Mouse (Mus musculus): ENCODE measurements around the gene Ddx60. TPM values are rescaled to one million over a fixed set of nuclear protein-coding genes. Genes with fewer than 3 reads are reported as not detected.

Gene Ddx60
- polyA plus RNA-seq, 1 experiment, result 0.71 TPM

DNA sequence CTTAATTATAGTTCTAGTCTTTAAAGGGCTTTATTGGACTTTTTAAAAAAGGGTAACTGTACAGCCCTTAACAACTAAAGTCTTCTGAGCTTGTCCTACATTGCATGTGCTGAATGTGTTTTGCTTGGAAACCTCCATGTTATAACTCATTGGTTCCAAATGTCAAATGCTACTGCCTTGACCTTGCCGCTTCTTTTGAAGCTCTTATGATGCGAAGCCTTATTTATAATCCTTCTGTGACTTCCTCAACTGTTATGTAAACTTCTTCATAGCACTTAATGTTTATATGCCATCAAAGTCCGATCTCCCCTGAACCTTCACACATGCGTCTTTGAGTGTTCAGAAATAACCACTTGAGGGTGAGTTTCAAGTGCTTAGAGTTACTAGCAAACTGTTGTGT is 57.1 kb downstream of the Ddx60 start:
- Histone ChIP-seq H3K27ac (ENCODE audit: insufficient read depth, low read length) (no peak overlapping the region), H3K4me1 (ENCODE audit: control insufficient read depth, insufficient read depth, low read length) (peaks cover 4% of the 10 kb centered on the region), H3K4me3 (ENCODE audit: insufficient read depth, low read length) (no peak overlapping the region)
- TF ChIP-seq CTCF (IDR thresholded peaks at IDR 0.05; ENCODE audit: extremely low read depth, insufficient read depth, low read length) (no peak), POLR2A (IDR thresholded peaks at IDR 0.05; ENCODE audit: extremely low read depth, insufficient read depth, low read length) (no peak)

DNA sequence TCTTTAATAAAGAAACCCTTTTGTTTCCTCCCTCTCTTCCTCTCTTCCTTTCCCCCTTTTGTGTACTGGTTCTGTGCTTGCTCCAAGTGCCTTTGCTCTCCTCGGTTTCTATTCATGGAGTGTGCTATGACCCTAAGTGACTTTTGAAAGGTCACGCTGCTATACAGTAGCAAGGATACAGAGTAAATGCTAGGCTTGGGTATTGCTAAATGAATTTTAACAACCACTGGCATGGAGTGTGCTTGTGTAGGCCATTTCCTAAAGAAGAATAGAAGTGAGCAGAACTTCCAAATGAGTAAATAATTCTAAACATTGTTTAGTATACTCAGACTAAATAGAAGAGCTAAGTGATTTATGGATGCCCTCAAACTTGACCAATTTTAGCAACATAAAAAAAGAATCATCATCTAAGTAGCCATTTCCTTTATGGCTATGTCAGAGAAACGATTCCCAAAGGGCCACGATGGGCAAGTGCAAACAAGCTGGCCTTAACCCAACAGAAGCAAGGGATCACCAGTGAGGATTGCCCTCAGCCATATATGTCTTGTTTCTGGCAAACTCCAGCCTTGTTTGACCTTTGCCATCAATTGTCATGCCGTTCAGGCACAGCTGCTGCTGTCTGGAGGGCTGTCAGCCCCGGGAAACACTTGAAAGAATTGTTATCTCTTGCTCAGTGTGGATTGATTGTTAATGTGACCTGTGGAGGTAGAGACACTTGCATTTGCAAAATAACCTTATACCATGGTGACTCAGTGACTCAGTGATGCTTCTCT is 58.0 kb downstream of the Ddx60 start:
- peaks cover 4% of the 10 kb centered on the region for H3K4me1 ChIP-seq (ENCODE audit: control insufficient read depth, insufficient read depth, low read length)
- no peak overlapping the region for H3K27ac ChIP-seq (ENCODE audit: insufficient read depth, low read length)
- no peak overlapping the region for H3K4me3 ChIP-seq (ENCODE audit: insufficient read depth, low read length)
- TF ChIP-seq CTCF (IDR thresholded peaks at IDR 0.05; ENCODE audit: extremely low read depth, insufficient read depth, low read length), result no peak
- no peak for TF ChIP-seq POLR2A (IDR thresholded peaks at IDR 0.05; ENCODE audit: extremely low read depth, insufficient read depth, low read length)

DNA sequence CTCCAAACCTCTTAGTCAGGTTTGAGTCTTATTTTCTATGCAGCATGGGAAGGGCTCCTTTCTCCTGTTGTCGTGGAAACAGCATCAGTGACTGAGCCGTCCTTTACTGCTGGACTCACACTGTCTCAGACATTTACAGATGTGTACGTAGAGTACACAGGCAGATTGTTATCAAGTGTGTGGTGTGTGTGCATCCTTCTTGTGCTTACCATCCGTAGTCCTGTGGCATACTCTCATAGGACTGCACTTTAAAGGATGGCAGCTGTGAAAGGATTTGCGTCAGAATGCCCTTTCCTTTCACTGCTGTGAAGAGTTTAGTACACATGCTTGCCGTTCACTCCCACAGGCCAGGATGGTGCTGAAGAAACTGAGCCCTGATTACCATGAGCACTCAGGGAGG is 61.6 kb downstream of the Ddx60 start:
- Histone ChIP-seq H3K4me1 (ENCODE audit: control insufficient read depth, insufficient read depth, low read length) (peaks cover 4% of the 10 kb centered on the region), H3K4me3 (ENCODE audit: insufficient read depth, low read length) (no peak overlapping the region), H3K27ac (ENCODE audit: insufficient read depth, low read length) (no peak overlapping the region)
- TF ChIP-seq CTCF (IDR thresholded peaks at IDR 0.05; ENCODE audit: extremely low read depth, insufficient read depth, low read length) (no peak), POLR2A (IDR thresholded peaks at IDR 0.05; ENCODE audit: extremely low read depth, insufficient read depth, low read length) (no peak)

DNA sequence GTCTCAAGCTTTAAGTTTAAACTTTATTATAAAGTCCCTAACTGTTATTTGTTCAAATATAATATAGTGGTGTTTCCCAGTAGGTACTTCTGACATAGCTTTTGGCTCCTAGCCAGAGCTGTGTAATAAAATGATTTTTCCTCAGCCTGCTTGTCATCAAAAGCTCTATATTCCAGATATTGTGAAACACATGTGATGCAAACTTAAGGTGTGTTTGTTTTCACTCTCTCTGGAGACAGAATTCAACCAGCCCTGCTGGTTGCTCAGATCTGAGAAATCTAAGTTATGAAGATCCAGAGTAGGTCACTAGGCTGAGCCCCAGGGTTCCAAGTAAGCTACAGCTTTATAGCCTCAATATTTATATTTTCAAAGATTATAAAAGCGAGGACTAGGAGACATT is 64.9 kb downstream of the Ddx60 start:
- no peak overlapping the region for H3K27ac ChIP-seq (ENCODE audit: insufficient read depth, low read length)
- peaks cover 4% of the 10 kb centered on the region for H3K4me1 ChIP-seq (ENCODE audit: control insufficient read depth, insufficient read depth, low read length)
- no peak overlapping the region for H3K4me3 ChIP-seq (ENCODE audit: insufficient read depth, low read length)
- TF ChIP-seq POLR2A (IDR thresholded peaks at IDR 0.05; ENCODE audit: extremely low read depth, insufficient read depth, low read length) (no peak), CTCF (IDR thresholded peaks at IDR 0.05; ENCODE audit: extremely low read depth, insufficient read depth, low read length) (no peak)

DNA sequence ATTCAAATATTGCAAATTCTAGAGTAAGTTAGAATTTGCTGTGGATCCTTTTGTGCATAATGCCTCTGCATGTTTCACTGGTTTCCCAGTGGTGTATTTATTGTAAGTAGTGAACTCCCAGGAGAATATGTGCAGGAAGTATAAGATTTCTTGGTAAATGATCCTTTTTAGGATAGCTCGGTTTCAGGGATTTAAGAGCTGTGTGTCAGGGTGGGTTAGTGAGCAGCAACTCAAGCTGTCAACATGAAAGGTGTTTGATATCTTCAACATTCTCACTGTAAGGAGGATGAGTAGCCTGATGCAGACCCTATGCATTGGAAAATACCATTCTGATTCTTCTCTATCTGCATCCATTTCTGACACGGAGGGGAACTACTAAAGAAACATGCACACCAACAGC is 69.2 kb downstream of the Ddx60 start:
- Histone ChIP-seq H3K27ac (ENCODE audit: insufficient read depth, low read length) (no peak overlapping the region), H3K4me1 (ENCODE audit: control insufficient read depth, insufficient read depth, low read length) (no peaks in the 10 kb centered on the region), H3K4me3 (ENCODE audit: insufficient read depth, low read length) (no peak overlapping the region)
- TF ChIP-seq POLR2A (IDR thresholded peaks at IDR 0.05; ENCODE audit: extremely low read depth, insufficient read depth, low read length) (no peak), CTCF (IDR thresholded peaks at IDR 0.05; ENCODE audit: extremely low read depth, insufficient read depth, low read length) (no peak)

DNA sequence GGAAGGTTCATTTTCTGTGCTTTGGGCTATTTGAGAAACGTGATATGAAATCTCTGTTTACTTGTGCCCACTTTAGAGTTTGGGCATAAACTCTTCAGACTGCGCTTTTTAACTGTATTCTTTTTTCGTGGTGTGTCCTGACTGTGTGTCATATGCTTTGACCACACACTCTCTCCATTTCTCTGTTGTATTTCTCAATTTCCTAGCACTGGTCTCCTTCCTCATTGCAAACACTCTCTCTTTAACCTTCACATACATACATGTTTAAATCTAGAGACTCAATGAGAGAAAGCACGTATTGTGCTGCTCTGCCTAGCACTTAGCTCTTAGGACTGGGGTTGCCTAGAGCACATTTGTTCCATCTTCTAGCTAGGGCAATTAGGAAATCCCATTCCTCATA is 86.3 kb downstream of the Ddx60 start:
- H3K4me1 ChIP-seq (ENCODE audit: control insufficient read depth, insufficient read depth, low read length), result no peaks in the 10 kb centered on the region
- no peak overlapping the region for H3K4me3 ChIP-seq (ENCODE audit: insufficient read depth, low read length)
- no peak overlapping the region for H3K27ac ChIP-seq (ENCODE audit: insufficient read depth, low read length)
- no peak for TF ChIP-seq POLR2A (IDR thresholded peaks at IDR 0.05; ENCODE audit: extremely low read depth, insufficient read depth, low read length)
- no peak for TF ChIP-seq CTCF (IDR thresholded peaks at IDR 0.05; ENCODE audit: extremely low read depth, insufficient read depth, low read length)

DNA sequence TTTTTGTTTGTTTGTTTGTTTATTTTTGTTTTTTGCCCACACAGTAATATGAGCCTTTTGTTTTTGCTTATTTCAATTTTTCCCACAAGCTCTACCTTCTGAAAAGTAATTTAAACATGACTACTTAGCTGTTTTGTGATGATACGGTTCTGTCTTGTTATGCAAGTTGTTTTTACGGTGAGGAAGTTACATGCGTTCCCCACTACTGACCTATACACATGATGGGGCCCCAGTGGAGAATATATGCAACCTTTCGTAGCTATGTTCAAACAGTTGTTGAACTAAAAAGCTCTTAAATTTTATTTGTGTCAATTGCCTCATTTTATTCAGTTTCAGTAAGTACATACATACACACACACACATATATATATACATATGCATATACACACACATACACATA is 86.7 kb downstream of the Ddx60 start:
- H3K4me1 ChIP-seq (ENCODE audit: control insufficient read depth, insufficient read depth, low read length), result no peaks in the 10 kb centered on the region
- H3K27ac ChIP-seq (ENCODE audit: insufficient read depth, low read length), result no peak overlapping the region
- no peak overlapping the region for H3K4me3 ChIP-seq (ENCODE audit: insufficient read depth, low read length)
- no peak for TF ChIP-seq POLR2A (IDR thresholded peaks at IDR 0.05; ENCODE audit: extremely low read depth, insufficient read depth, low read length)
- TF ChIP-seq CTCF (IDR thresholded peaks at IDR 0.05; ENCODE audit: extremely low read depth, insufficient read depth, low read length), result no peak

DNA sequence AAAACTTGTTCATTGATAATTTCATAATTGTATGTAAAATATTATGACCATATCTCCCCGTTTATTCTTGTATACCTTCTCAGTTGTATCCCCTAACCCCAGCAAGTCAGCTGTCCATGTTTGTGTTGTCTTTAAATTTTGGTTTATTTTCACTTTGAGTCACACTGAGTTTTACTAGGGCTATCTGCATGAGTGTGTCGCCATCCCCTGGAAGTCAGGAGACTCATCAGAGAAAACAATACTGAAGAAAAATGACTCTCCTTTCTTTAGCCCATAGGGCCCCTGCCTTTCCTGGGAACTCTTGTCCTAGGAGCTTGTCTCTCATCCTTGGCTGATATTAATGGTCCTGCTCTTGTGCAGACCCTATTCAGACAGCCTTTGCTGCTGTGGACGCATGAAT is 106.5 kb downstream of the Ddx60 start:
- Histone ChIP-seq H3K27ac (ENCODE audit: insufficient read depth, low read length) (no peak overlapping the region), H3K4me3 (ENCODE audit: insufficient read depth, low read length) (no peak overlapping the region), H3K4me1 (ENCODE audit: control insufficient read depth, insufficient read depth, low read length) (no peaks in the 10 kb centered on the region)
- no peak for TF ChIP-seq POLR2A (IDR thresholded peaks at IDR 0.05; ENCODE audit: extremely low read depth, insufficient read depth, low read length)
- no peak for TF ChIP-seq CTCF (IDR thresholded peaks at IDR 0.05; ENCODE audit: extremely low read depth, insufficient read depth, low read length)

DNA sequence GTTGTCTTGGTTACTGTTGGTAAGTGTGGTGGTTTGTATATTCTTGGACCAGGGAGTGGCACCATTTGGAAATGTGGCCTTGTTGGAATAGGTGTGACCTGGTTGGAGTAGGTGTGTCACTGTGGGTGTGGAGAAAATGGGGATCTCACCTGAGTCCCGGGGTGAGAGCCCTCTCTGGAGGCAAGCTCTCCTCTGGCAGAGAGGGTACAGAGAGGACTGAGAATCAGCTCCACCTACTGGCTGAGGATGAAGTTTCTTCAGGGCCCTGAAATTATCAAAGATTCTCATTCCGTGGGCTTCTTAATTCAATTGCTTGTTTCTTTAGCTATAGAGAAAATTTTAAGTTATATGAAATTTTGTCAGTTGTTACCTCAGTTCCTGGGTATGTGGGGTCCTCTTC is 118.9 kb downstream of the Ddx60 start:
- TF ChIP-seq CTCF (IDR thresholded peaks at IDR 0.05; ENCODE audit: extremely low read depth, insufficient read depth, low read length) (no peak; the same call in 1 of the 2 replicates), POLR2A (IDR thresholded peaks at IDR 0.05; ENCODE audit: extremely low read depth, insufficient read depth, low read length) (no peak)
- H3K4me3 ChIP-seq (ENCODE audit: insufficient read depth, low read length), result no peak overlapping the region
- H3K27ac ChIP-seq (ENCODE audit: insufficient read depth, low read length), result no peak overlapping the region
- H3K4me1 ChIP-seq (ENCODE audit: control insufficient read depth, insufficient read depth, low read length), result no peaks in the 10 kb centered on the region

DNA sequence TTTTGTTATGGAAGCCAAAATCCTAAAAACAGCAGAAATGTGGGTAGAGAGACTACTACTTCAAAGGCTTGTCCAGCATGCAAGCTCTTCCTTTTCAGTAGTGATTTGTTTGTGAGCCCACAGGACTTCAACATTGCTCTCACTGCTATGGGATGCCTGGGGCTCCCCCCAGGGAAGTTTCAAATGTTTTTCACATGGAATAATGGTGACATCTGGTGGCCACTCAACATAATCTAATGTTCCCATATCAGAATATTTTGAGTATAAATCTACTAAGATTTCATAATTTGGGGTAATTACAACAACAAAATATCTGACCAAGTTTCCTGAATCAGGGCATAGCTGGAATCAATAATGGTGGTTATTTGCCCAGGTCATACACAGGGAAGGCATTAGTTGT is 132.5 kb downstream of the Ddx60 start:
- Histone ChIP-seq H3K4me1 (ENCODE audit: control insufficient read depth, insufficient read depth, low read length) (no peaks in the 10 kb centered on the region), H3K4me3 (ENCODE audit: insufficient read depth, low read length) (no peak overlapping the region), H3K27ac (ENCODE audit: insufficient read depth, low read length) (no peak overlapping the region)
- TF ChIP-seq POLR2A (IDR thresholded peaks at IDR 0.05; ENCODE audit: extremely low read depth, insufficient read depth, low read length), result no peak
- peak; percentile 18; the same call in 1 of the 2 replicates for TF ChIP-seq CTCF (IDR thresholded peaks at IDR 0.05; ENCODE audit: extremely low read depth, insufficient read depth, low read length)
